Mouse (Mus musculus): ENCODE measurements around the gene Prrx1. TPM values are rescaled to one million over a fixed set of nuclear protein-coding genes. Genes with fewer than 3 reads are reported as not detected.

The Prrx1 gene
- 0.04 TPM for polyA plus RNA-seq (2021)

GRCm38 (mm10) chr1:163313101-163313773, at the start of gene Prrx1:
Gene Prrx1 (minus strand): TSS chr1:163313710.
- in situ Hi-C loops (cut with MboI; ENCODE audit: low pct_unique_long_range_greater_than_20kb): no loop called here
- H3K27me3 ChIP-seq: peaks cover 18% of the 10 kb centered on the region
- DNase-seq (ENCODE audit: low read depth, low spot score) (no peak), ATAC-seq (no peak)
- no peak for TF ChIP-seq CTCF (IDR thresholded peaks at IDR 0.05)
- CTCF ChIA-PET: interaction anchor here (1.3 kb wide), 1 partner anchor 17 kb away, joined by 3 read pairs; no protein-coding TSS in a partner anchor
- POLR2A ChIA-PET: no interaction called here

- TF ChIP-seq CTCF (IDR thresholded peaks at IDR 0.05): no peak
- POLR2A ChIA-PET: no interaction called here
- ATAC-seq (no peak), DNase-seq (ENCODE audit: low read depth, low spot score) (no peak)
- in situ Hi-C loops (cut with MboI; ENCODE audit: low pct_unique_long_range_greater_than_20kb): no loop called here
- no peaks in the 10 kb centered on the region for H3K27me3 ChIP-seq
- CTCF ChIA-PET: no interaction called here
Observed at GRCm38 (mm10) chr1:163362202-163362601, 48.7 kb upstream of the Prrx1 start.

- TF ChIP-seq CTCF (IDR thresholded peaks at IDR 0.05): no peak
- DNase-seq (ENCODE audit: low read depth, low spot score) (no peak), ATAC-seq (no peak)
- POLR2A ChIA-PET: no interaction called here
- CTCF ChIA-PET: no interaction called here
- H3K27me3 ChIP-seq: peaks cover 6% of the 10 kb centered on the region
- in situ Hi-C loops (cut with MboI; ENCODE audit: low pct_unique_long_range_greater_than_20kb): no loop called here
Observed at GRCm38 (mm10) chr1:163361376-163361775, 47.9 kb upstream of the Prrx1 start.

GRCm38 (mm10) chr1:163360796-163361195, 47.3 kb upstream of the Prrx1 start:
- TF ChIP-seq CTCF (IDR thresholded peaks at IDR 0.05): no peak
- no peak for DNase-seq (ENCODE audit: low read depth, low spot score)
- peaks cover 6% of the 10 kb centered on the region for H3K27me3 ChIP-seq
- ChIA-PET CTCF (interaction anchor here (0.8 kb wide), 1 partner anchor 36 kb away, joined by 3 read pairs; no protein-coding TSS in a partner anchor), POLR2A (no interaction called here)
- in situ Hi-C loops (cut with MboI; ENCODE audit: low pct_unique_long_range_greater_than_20kb): no loop called here
- ATAC-seq: no peak

GRCm38 (mm10) chr1:163359521-163359920, 46.0 kb upstream of the Prrx1 start:
- peaks cover 9% of the 10 kb centered on the region for H3K27me3 ChIP-seq
- TF ChIP-seq CTCF (IDR thresholded peaks at IDR 0.05): no peak
- DNase-seq (ENCODE audit: low read depth, low spot score) (no peak), ATAC-seq (no peak)
- in situ Hi-C loops (cut with MboI; ENCODE audit: low pct_unique_long_range_greater_than_20kb): no loop called here
- ChIA-PET CTCF (no interaction called here), POLR2A (no interaction called here)

GRCm38 (mm10) chr1:163358165-163358564, 44.7 kb upstream of the Prrx1 start:
- CTCF ChIA-PET: interaction anchor here (0.9 to 1.0 kb wide), 2 partner anchors 12 to 17 kb away, joined by 3 to 4 read pairs; no protein-coding TSS in a partner anchor
- TF ChIP-seq CTCF (IDR thresholded peaks at IDR 0.05): no peak
- H3K27me3 ChIP-seq: peaks cover 9% of the 10 kb centered on the region
- POLR2A ChIA-PET: interaction anchor here (0.6 to 1.0 kb wide), 2 partner anchors 36 to 218 kb away, joined by 3 read pairs; no protein-coding TSS in a partner anchor
- in situ Hi-C loops (cut with MboI; ENCODE audit: low pct_unique_long_range_greater_than_20kb): no loop called here
- DNase-seq (ENCODE audit: low read depth, low spot score) (no peak), ATAC-seq (no peak)

GRCm38 (mm10) chr1:163357733-163358132, 44.2 kb upstream of the Prrx1 start:
- ChIA-PET CTCF (interaction anchor here (0.9 to 1.0 kb wide), 2 partner anchors 11 to 16 kb away, joined by 3 to 4 read pairs; no protein-coding TSS in a partner anchor), POLR2A (interaction anchor here (1.0 kb wide), 1 partner anchor 217 kb away, joined by 3 read pairs; no protein-coding TSS in a partner anchor)
- peaks cover 9% of the 10 kb centered on the region for H3K27me3 ChIP-seq
- in situ Hi-C loops (cut with MboI; ENCODE audit: low pct_unique_long_range_greater_than_20kb): no loop called here
- ATAC-seq (no peak), DNase-seq (ENCODE audit: low read depth, low spot score) (no peak)
- no peak for TF ChIP-seq CTCF (IDR thresholded peaks at IDR 0.05)

GRCm38 (mm10) chr1:163356167-163356566, 42.7 kb upstream of the Prrx1 start:
- POLR2A ChIA-PET: no interaction called here
- TF ChIP-seq CTCF (IDR thresholded peaks at IDR 0.05): no peak
- in situ Hi-C loops (cut with MboI; ENCODE audit: low pct_unique_long_range_greater_than_20kb): no loop called here
- no peak for ATAC-seq
- H3K27me3 ChIP-seq: peaks cover 9% of the 10 kb centered on the region
- CTCF ChIA-PET: no interaction called here
- DNase-seq (ENCODE audit: low read depth, low spot score): no peak

GRCm38 (mm10) chr1:163355626-163356156, 42.2 kb upstream of the Prrx1 start:
- in situ Hi-C loops (cut with MboI; ENCODE audit: low pct_unique_long_range_greater_than_20kb): no loop called here
- no peak for ATAC-seq
- TF ChIP-seq CTCF (IDR thresholded peaks at IDR 0.05): no peak
- peaks cover 9% of the 10 kb centered on the region for H3K27me3 ChIP-seq
- POLR2A ChIA-PET: no interaction called here
- CTCF ChIA-PET: no interaction called here
- DNase-seq (ENCODE audit: low read depth, low spot score): no peak

GRCm38 (mm10) chr1:163350988-163351387, 37.5 kb upstream of the Prrx1 start:
- TF ChIP-seq CTCF (IDR thresholded peaks at IDR 0.05): no peak
- CTCF ChIA-PET: interaction anchor here (1.0 kb wide), 1 partner anchor 317 kb away, joined by 3 read pairs; no protein-coding TSS in a partner anchor

GRCm38 (mm10) chr1:163345541-163345940, 32.0 kb upstream of the Prrx1 start:
- no peak for ATAC-seq
- CTCF ChIA-PET: no interaction called here
- in situ Hi-C loops (cut with MboI; ENCODE audit: low pct_unique_long_range_greater_than_20kb): no loop called here
- POLR2A ChIA-PET: no interaction called here
- DNase-seq (ENCODE audit: low read depth, low spot score): no peak
- TF ChIP-seq CTCF (IDR thresholded peaks at IDR 0.05): no peak
- H3K27me3 ChIP-seq: peaks cover 9% of the 10 kb centered on the region

More at GRCm38 (mm10) chr1:163350988-163351387, 37.5 kb upstream of the Prrx1 start:
- in situ Hi-C loops (cut with MboI; ENCODE audit: low pct_unique_long_range_greater_than_20kb): no loop called here
- ATAC-seq: no peak
- DNase-seq (ENCODE audit: low read depth, low spot score): no peak
- peaks cover 13% of the 10 kb centered on the region for H3K27me3 ChIP-seq
- POLR2A ChIA-PET: no interaction called here

Data from Patski (cell line).